Mouse (Mus musculus) limb, embryonic 10.5 days (tissue): ENCODE measurements at regions not wholly inside any gene's neighbourhood (a gene's known extent, or its start where the extent isn't known, plus 50 kb on each side); places are given as distances from the start of the nearest gene placed in this dataset.

ENCODE experiments used
- DNase-seq: peaks from one replicate; pipeline ENCODE4 v3.0.0-alpha.2; 2017; ENCODE audit warnings: low spot score
- H3K27ac ChIP-seq: fragments of 300-500 bp; sonication (generic); 2 replicates; pipeline ENCODE4 v1.5.1; 2016; ENCODE audit warnings: mild to moderate bottlenecking
- H3K27me3 ChIP-seq: fragments of 300-500 bp; sonication (generic); 2 replicates; pipeline ENCODE4 v1.6.1; 2016; ENCODE audit warnings: low read depth, mild to moderate bottlenecking; ENCODE audit not compliant: poor library complexity, severe bottlenecking
- H3K36me3 ChIP-seq: fragments of 300-500 bp; sonication (generic); 2 replicates; pipeline ENCODE4 v1.6.1; 2016; ENCODE audit warnings: mild to moderate bottlenecking, moderate library complexity
- H3K4me1 ChIP-seq: fragments of 300-500 bp; sonication (generic); 2 replicates; pipeline ENCODE4 v1.6.1; 2016
- H3K4me3 ChIP-seq: fragments of 300-500 bp; sonication (generic); 2 replicates; pipeline ENCODE4 v1.5.1; 2016; ENCODE audit warnings: mild to moderate bottlenecking, moderate library complexity
- H3K9me3 ChIP-seq: fragments of 300-500 bp; sonication (generic); replicated peaks from 2 replicates; pipeline ENCODE4 v1.6.1; 2016; ENCODE audit warnings: mild to moderate bottlenecking
- WGBS: fragments of 180-500 bp; shearing (Covaris S2); methylation state at CpG from one replicate; pipeline ENCODE4 v1.1.7; 2016; 5-methylcytosine and 5-hydroxymethylcytosine counted together

GRCm38 (mm10) chr17:15205799-15206198 lies 164.5 kb upstream of the Gm3448 start:
- Histone ChIP-seq H3K4me1 (peaks cover 28% of the 10 kb centered on the region), H3K27me3 (no peaks in the 10 kb centered on the region), H3K36me3 (no peaks in the 10 kb centered on the region), H3K4me3 (no peak overlapping the region), H3K27ac (no peak overlapping the region), H3K9me3 (no peaks in the 10 kb centered on the region)
- WGBS: 86% methylated on average over 4 of the region's 4 CpGs
- no peak for DNase-seq

- Histone ChIP-seq H3K36me3 (no peaks in the 10 kb centered on the region), H3K27me3 (no peaks in the 10 kb centered on the region), H3K27ac (no peak overlapping the region), H3K4me3 (no peak overlapping the region), H3K9me3 (no peaks in the 10 kb centered on the region), H3K4me1 (peaks cover 28% of the 10 kb centered on the region)
- 57% methylated on average over 1 of the region's 1 CpGs for WGBS
- DNase-seq: no peak
These were observed 163.2 kb upstream of the Gm3448 start for GRCm38 (mm10) chr17:15204524-15204923.

- 59% methylated on average over 3 of the region's 3 CpGs for WGBS
- Histone ChIP-seq H3K9me3 (no peaks in the 10 kb centered on the region), H3K4me3 (no peak overlapping the region)
These were observed 157.9 kb upstream of the Gm3448 start for GRCm38 (mm10) chr17:15199235-15199634.

GRCm38 (mm10) chr17:15197361-15197760 lies 156.0 kb upstream of the Gm3448 start:
- Histone ChIP-seq H3K9me3 (no peaks in the 10 kb centered on the region), H3K27me3 (no peaks in the 10 kb centered on the region), H3K4me3 (no peak overlapping the region), H3K27ac (no peak overlapping the region), H3K4me1 (peaks cover 25% of the 10 kb centered on the region), H3K36me3 (no peaks in the 10 kb centered on the region)
- 92% methylated on average over 6 of the region's 6 CpGs for WGBS
- DNase-seq: no peak

More at GRCm38 (mm10) chr17:15199235-15199634, 157.9 kb upstream of the Gm3448 start:
- H3K36me3 ChIP-seq: no peaks in the 10 kb centered on the region
- H3K27me3 ChIP-seq: no peaks in the 10 kb centered on the region
- no peak for DNase-seq
- H3K27ac ChIP-seq: peak overlapping the region; percentile 63
- peaks cover 22% of the 10 kb centered on the region for H3K4me1 ChIP-seq

- Histone ChIP-seq H3K27ac (0 out of 2 replicates have a peak overlapping the region, but pooled peaks have one; percentile 1), H3K4me3 (no peak overlapping the region), H3K4me1 (peaks cover 20% of the 10 kb centered on the region), H3K9me3 (no peaks in the 10 kb centered on the region), H3K27me3 (no peaks in the 10 kb centered on the region), H3K36me3 (no peaks in the 10 kb centered on the region)
- WGBS: 89% methylated on average over 2 of the region's 2 CpGs
- DNase-seq: no peak
These were observed 154.5 kb upstream of the Gm3448 start for GRCm38 (mm10) chr17:15195819-15196218.

GRCm38 (mm10) chr17:15194894-15195461 lies 153.6 kb upstream of the Gm3448 start:
- Histone ChIP-seq H3K9me3 (no peaks in the 10 kb centered on the region), H3K4me3 (0 out of 2 replicates have a peak overlapping the region, but pooled peaks have one; percentile 15), H3K36me3 (no peaks in the 10 kb centered on the region), H3K4me1 (peaks cover 21% of the 10 kb centered on the region), H3K27me3 (no peaks in the 10 kb centered on the region), H3K27ac (peak overlapping the region; percentile 27; the same call in 1 of the 2 replicates)
- 6% methylated on average over 7 of the region's 7 CpGs for WGBS
- peak; percentile 63 for DNase-seq

GRCm38 (mm10) chr17:15193831-15194230 lies 152.5 kb upstream of the Gm3448 start:
- no peak for DNase-seq
- H3K4me1 ChIP-seq: peaks cover 26% of the 10 kb centered on the region
- H3K4me3 ChIP-seq: no peak overlapping the region

GRCm38 (mm10) chr17:15192840-15193239 lies 151.5 kb upstream of the Gm3448 start:
- Histone ChIP-seq H3K4me1 (peaks cover 26% of the 10 kb centered on the region), H3K27ac (no peak overlapping the region), H3K27me3 (no peaks in the 10 kb centered on the region), H3K9me3 (no peaks in the 10 kb centered on the region), H3K36me3 (no peaks in the 10 kb centered on the region), H3K4me3 (no peak overlapping the region)
- 65% methylated on average over 7 of the region's 7 CpGs for WGBS
- DNase-seq: no peak

More at GRCm38 (mm10) chr17:15193831-15194230, 152.5 kb upstream of the Gm3448 start:
- WGBS: 79% methylated on average over 6 of the region's 6 CpGs
- no peaks in the 10 kb centered on the region for H3K27me3 ChIP-seq
- H3K27ac ChIP-seq: no peak overlapping the region
- no peaks in the 10 kb centered on the region for H3K9me3 ChIP-seq
- H3K36me3 ChIP-seq: no peaks in the 10 kb centered on the region

GRCm38 (mm10) chr17:15185217-15185616 lies 143.9 kb upstream of the Gm3448 start:
- Histone ChIP-seq H3K27ac (no peak overlapping the region), H3K9me3 (no peaks in the 10 kb centered on the region), H3K36me3 (no peaks in the 10 kb centered on the region), H3K27me3 (no peaks in the 10 kb centered on the region; the same call in 1 of the 2 replicates), H3K4me3 (no peak overlapping the region), H3K4me1 (peaks cover 17% of the 10 kb centered on the region)
- DNase-seq: no peak
- 3% methylated on average over 5 of the region's 5 CpGs for WGBS

- H3K4me1 ChIP-seq: peaks cover 11% of the 10 kb centered on the region
- no peaks in the 10 kb centered on the region for H3K9me3 ChIP-seq
- DNase-seq: no peak
- H3K27me3 ChIP-seq: no peaks in the 10 kb centered on the region; the same call in 1 of the 2 replicates
- H3K36me3 ChIP-seq: no peaks in the 10 kb centered on the region
- H3K4me3 ChIP-seq: no peak overlapping the region
- 69% methylated on average over 6 of the region's 6 CpGs for WGBS
- no peak overlapping the region for H3K27ac ChIP-seq
These were observed 142.5 kb upstream of the Gm3448 start for GRCm38 (mm10) chr17:15183800-15184199.

GRCm38 (mm10) chr17:15182105-15182504 lies 140.8 kb upstream of the Gm3448 start:
- H3K36me3 ChIP-seq: no peaks in the 10 kb centered on the region
- 37% methylated on average over 4 of the region's 4 CpGs for WGBS
- no peak overlapping the region for H3K4me3 ChIP-seq
- no peak for DNase-seq
- H3K4me1 ChIP-seq: peaks cover 11% of the 10 kb centered on the region
- H3K27me3 ChIP-seq: no peaks in the 10 kb centered on the region; the same call in 1 of the 2 replicates
- no peaks in the 10 kb centered on the region for H3K9me3 ChIP-seq
- no peak overlapping the region for H3K27ac ChIP-seq

GRCm38 (mm10) chr17:15180223-15180860 lies 139.0 kb upstream of the Gm3448 start:
- 54% methylated on average over 10 of the region's 10 CpGs for WGBS
- DNase-seq: no peak
- Histone ChIP-seq H3K36me3 (no peaks in the 10 kb centered on the region), H3K27me3 (no peaks in the 10 kb centered on the region; the same call in 1 of the 2 replicates), H3K9me3 (no peaks in the 10 kb centered on the region), H3K4me1 (peaks cover 7% of the 10 kb centered on the region), H3K4me3 (no peak overlapping the region), H3K27ac (no peak overlapping the region)

GRCm38 (mm10) chr17:15179411-15179951 lies 138.1 kb upstream of the Gm3448 start:
- DNase-seq: no peak
- Histone ChIP-seq H3K4me3 (no peak overlapping the region), H3K36me3 (no peaks in the 10 kb centered on the region), H3K9me3 (no peaks in the 10 kb centered on the region), H3K27ac (no peak overlapping the region), H3K4me1 (peaks cover 3% of the 10 kb centered on the region; the same call in 1 of the 2 replicates), H3K27me3 (no peaks in the 10 kb centered on the region; the same call in 1 of the 2 replicates)
- WGBS: 54% methylated on average over 4 of the region's 4 CpGs
